22 mouse cellular contexts compared by ENCODE assay signal in the genomic region with DNA sequence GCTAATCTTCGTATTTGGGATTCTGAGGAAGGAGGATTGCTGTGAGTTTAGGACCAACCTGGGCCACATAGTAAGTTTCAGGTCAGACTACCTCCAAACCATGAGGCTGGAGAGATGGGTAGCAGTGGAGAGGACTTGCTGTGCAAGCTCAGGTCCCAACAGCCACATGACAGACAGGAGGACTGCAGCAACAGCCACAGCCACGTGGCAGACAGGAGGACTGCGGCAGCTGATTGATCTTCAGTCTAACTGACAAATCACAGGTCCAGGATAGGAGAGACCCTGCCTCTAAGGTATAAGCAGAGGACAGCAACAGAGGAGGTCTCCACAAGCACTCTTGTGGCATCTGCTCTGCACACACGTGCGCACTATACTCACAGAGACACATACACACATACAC. TPM values are rescaled to one million over a fixed set of nuclear protein-coding genes. Genes with fewer than 3 reads are reported as not detected.
DNase-seq lines count a peak whose midpoint lies in the region; ATAC-seq and TF ChIP-seq lines count a peak whose summit lies in the region.
"Had no signal": no experiment of that assay in that cellular context is flagged by ENCODE, and none has a peak within 500 bp of the region (broad histone marks: within the 10 kb centered on the region; RNA-seq: fewer than 3 reads in every experiment).

No protein-coding gene starts in this region.

- no peak for TF ChIP-seq CTCF in gastrocnemius, adult 2 months (IDR thresholded peaks at IDR 0.05)

- no peak for ATAC-seq in midbrain, embryonic 11.5 days (ENCODE audit: low FRiP score)
- ATAC-seq in midbrain, embryonic 16.5 days, result no peak
- ATAC-seq in forebrain, embryonic 16.5 days, result no peak

- H3K9ac ChIP-seq in midbrain, embryonic 11.5 days (ENCODE audit: low read length), result no peak overlapping the region
- no peak overlapping the region for H3K9ac ChIP-seq in midbrain, embryonic 16.5 days (ENCODE audit: low read depth, low read length)
- no peak overlapping the region for H3K9ac ChIP-seq in forebrain, embryonic 16.5 days (replicated peaks; ENCODE audit: low read depth, low read length)

- no peaks in the 10 kb centered on the region for H3K27me3 ChIP-seq in midbrain, embryonic 11.5 days (ENCODE audit: control insufficient read depth, insufficient read depth, low read length)
- no peaks in the 10 kb centered on the region for H3K27me3 ChIP-seq in midbrain, embryonic 16.5 days (ENCODE audit: control insufficient read depth, insufficient read depth, low read depth, low read length)
- H3K27me3 ChIP-seq in forebrain, embryonic 16.5 days (replicated peaks; ENCODE audit: control insufficient read depth, insufficient read depth, low read length), result no peaks in the 10 kb centered on the region

- intact Hi-C loops in gastrocnemius, adult 2 months (cut with DNase I), result no loop called here

- H3K36me3 ChIP-seq in midbrain, embryonic 11.5 days (ENCODE audit: control insufficient read depth, insufficient read depth, low read length), result peaks cover 23% of the 10 kb centered on the region
- H3K36me3 ChIP-seq in midbrain, embryonic 16.5 days (ENCODE audit: control insufficient read depth, insufficient read depth, low read length), result peaks cover 2% of the 10 kb centered on the region; the same call in 1 of the 2 replicates
- peaks cover 6% of the 10 kb centered on the region; the same call in 1 of the 2 replicates for H3K36me3 ChIP-seq in forebrain, embryonic 16.5 days (ENCODE audit: control insufficient read depth, insufficient read depth)

- DNase-seq in gastrocnemius, adult 2 months, result no peak
- no peak for DNase-seq in gastrocnemius, adult 18-20 months (ENCODE audit: low spot score)
- peak; percentile 88 for DNase-seq in midbrain, embryonic 11.5 days (ENCODE audit: low spot score, missing footprints)
- DNase-seq in adrenal gland, postnatal 36 days, result no peak
- DNase-seq in lung, postnatal 10 days, result no peak
- DNase-seq: cerebellum, adult 11 months; cerebellum, postnatal 14 days; layer of hippocampus, postnatal 36 days; retina, postnatal 1 day; thymus, postnatal 36 days had no signal

- peak overlapping the region; percentile 16 for H3K27ac ChIP-seq in gastrocnemius, adult 2 months
- H3K27ac ChIP-seq in midbrain, embryonic 11.5 days (ENCODE audit: low read depth, low read length), result peak overlapping the region; percentile 69
- no peak overlapping the region for H3K27ac ChIP-seq in midbrain, embryonic 16.5 days (ENCODE audit: low read length)
- H3K27ac ChIP-seq in forebrain, embryonic 16.5 days (ENCODE audit: low read length), result peak overlapping the region; percentile 77

- no peaks in the 10 kb centered on the region; the same call in 1 of the 2 replicates for H3K9me3 ChIP-seq in midbrain, embryonic 11.5 days (ENCODE audit: control insufficient read depth, low read length)
- no peaks in the 10 kb centered on the region for H3K9me3 ChIP-seq in midbrain, embryonic 16.5 days (replicated peaks; ENCODE audit: control insufficient read depth, low read length, poor library complexity, severe bottlenecking)
- H3K9me3 ChIP-seq in forebrain, embryonic 16.5 days (ENCODE audit: control insufficient read depth, low read length), result no peaks in the 10 kb centered on the region

- H3K4me2 ChIP-seq in midbrain, embryonic 11.5 days, result no peak overlapping the region
- H3K4me2 ChIP-seq in midbrain, embryonic 16.5 days (ENCODE audit: low read length), result no peak overlapping the region
- no peak overlapping the region for H3K4me2 ChIP-seq in forebrain, embryonic 16.5 days (ENCODE audit: low read length)
- H3K4me2 ChIP-seq: heart, embryonic 11.5 days had no signal

- 77% methylated on average over 5 of the region's 5 CpGs for WGBS in midbrain, embryonic 11.5 days
- WGBS in midbrain, embryonic 16.5 days, result 78% methylated on average over 5 of the region's 5 CpGs
- 85% methylated on average over 5 of the region's 5 CpGs for WGBS in forebrain, embryonic 16.5 days

- no peak overlapping the region for H3K4me3 ChIP-seq in gastrocnemius, adult 2 months
- no peak overlapping the region for H3K4me3 ChIP-seq in midbrain, embryonic 11.5 days (ENCODE audit: low read depth, low read length)
- H3K4me3 ChIP-seq in midbrain, embryonic 16.5 days (ENCODE audit: low read depth, low read length), result no peak overlapping the region
- no peak overlapping the region for H3K4me3 ChIP-seq in forebrain, embryonic 16.5 days (replicated peaks; ENCODE audit: low read length)

- peaks cover 33% of the 10 kb centered on the region for H3K4me1 ChIP-seq in midbrain, embryonic 11.5 days (ENCODE audit: control insufficient read depth, insufficient read depth, low read length)
- peaks cover 8% of the 10 kb centered on the region; the same call in 1 of the 2 replicates for H3K4me1 ChIP-seq in midbrain, embryonic 16.5 days (ENCODE audit: control insufficient read depth, insufficient read depth, low read length)
- peaks cover 19% of the 10 kb centered on the region for H3K4me1 ChIP-seq in forebrain, embryonic 16.5 days (replicated peaks; ENCODE audit: control insufficient read depth, insufficient read depth, low read length)

RNA-seq across cellular contexts. Expression of a gene that starts 17.8 kb away (rescaled TPM):
- total RNA-seq in gastrocnemius, adult 2 months (2021), result 10 to 100 TPM in 1 of 2 experiments, 1 to 10 TPM in 1; 4.5 to 11.5 TPM
- total RNA-seq in gastrocnemius, adult 18-20 months (2021), result 1 to 10 TPM; 5.7 to 7.5 TPM
- 179 TPM in 2 replicates for polyA plus RNA-seq in midbrain, embryonic 11.5 days (2014; fragmentation: Nextera tagmentation; extraction: Ambion mirVana)
- polyA plus RNA-seq in midbrain, embryonic 16.5 days (2015; fragmentation: Nextera tagmentation; extraction: Ambion mirVana), result 18.4 and 27.3 TPM in 2 replicates
- polyA plus RNA-seq in forebrain, embryonic 16.5 days (2015; fragmentation: Nextera tagmentation; extraction: Ambion mirVana), result 40.9 and 49.6 TPM in 2 replicates
- total RNA-seq in adrenal gland, postnatal 36 days (2021), result 1 to 10 TPM; 8.0 to 8.3 TPM

RNA-seq across cellular contexts. Expression of a gene that starts 36.1 kb away (rescaled TPM):
- total RNA-seq in gastrocnemius, adult 2 months (2021), result not detected
- not detected for total RNA-seq in gastrocnemius, adult 18-20 months (2021)
- not detected in 2 replicates for polyA plus RNA-seq in midbrain, embryonic 11.5 days (2014; fragmentation: Nextera tagmentation; extraction: Ambion mirVana)
- polyA plus RNA-seq in midbrain, embryonic 16.5 days (2015; fragmentation: Nextera tagmentation; extraction: Ambion mirVana), result not detected in 2 replicates
- not detected in 2 replicates for polyA plus RNA-seq in forebrain, embryonic 16.5 days (2015; fragmentation: Nextera tagmentation; extraction: Ambion mirVana)
- not detected for total RNA-seq in adrenal gland, postnatal 36 days (2021)
- total RNA-seq: adrenal gland, adult 2 months; gastrocnemius, postnatal 4 days; heart, postnatal 25 days; layer of hippocampus, postnatal 36 days; left cerebral cortex, postnatal 36 days; liver, adult 2 months had no signal
- polyA plus RNA-seq: adrenal gland, adult 2 months; heart, embryonic 11.5 days; intestine, embryonic 14.5 days; kidney, embryonic 14.5 days; large intestine, adult 2 months; liver, adult 2 months had no signal

RNA-seq across cellular contexts. Expression of a gene that starts 52.3 kb away (rescaled TPM):
- not detected for total RNA-seq in gastrocnemius, adult 2 months (2021)
- total RNA-seq in gastrocnemius, adult 18-20 months (2021), result not detected
- polyA plus RNA-seq in midbrain, embryonic 11.5 days (2014; fragmentation: Nextera tagmentation; extraction: Ambion mirVana), result not detected in 2 replicates
- 0.16 and 0.30 TPM in 2 replicates for polyA plus RNA-seq in midbrain, embryonic 16.5 days (2015; fragmentation: Nextera tagmentation; extraction: Ambion mirVana)
- 0.20 TPM in 1 of 2 replicates, not detected in the other for polyA plus RNA-seq in forebrain, embryonic 16.5 days (2015; fragmentation: Nextera tagmentation; extraction: Ambion mirVana)
- not detected for total RNA-seq in adrenal gland, postnatal 36 days (2021)
- total RNA-seq: adrenal gland, adult 2 months; heart, postnatal 25 days; liver, adult 2 months; neutrophil, adult 5-6 weeks had no signal
- polyA plus RNA-seq: adrenal gland, adult 2 months; heart, embryonic 11.5 days; large intestine, adult 2 months; liver, adult 2 months had no signal

RNA-seq across cellular contexts. Expression of a gene that starts 54.3 kb away (rescaled TPM):
- total RNA-seq in gastrocnemius, adult 2 months (2021), result not detected
- total RNA-seq in gastrocnemius, adult 18-20 months (2021), result not detected
- polyA plus RNA-seq in midbrain, embryonic 11.5 days (2014; fragmentation: Nextera tagmentation; extraction: Ambion mirVana), result 0.05 TPM in 1 of 2 replicates, not detected in the other
- not detected in 2 replicates for polyA plus RNA-seq in midbrain, embryonic 16.5 days (2015; fragmentation: Nextera tagmentation; extraction: Ambion mirVana)
- polyA plus RNA-seq in forebrain, embryonic 16.5 days (2015; fragmentation: Nextera tagmentation; extraction: Ambion mirVana), result not detected in 2 replicates
- not detected for total RNA-seq in adrenal gland, postnatal 36 days (2021)
- total RNA-seq: adrenal gland, adult 2 months; heart, postnatal 25 days; left cerebral cortex, postnatal 36 days; liver, adult 2 months; neutrophil, adult 5-6 weeks had no signal
- polyA plus RNA-seq: adrenal gland, adult 2 months; heart, embryonic 11.5 days; intestine, embryonic 14.5 days; kidney, embryonic 14.5 days; large intestine, adult 2 months; liver, adult 2 months had no signal
